Mouse (Mus musculus) olfactory bulb, adult 2 months (tissue): ENCODE measurements around the gene Uqcc2.

Source experiments
- CTCF ChIP-seq: fragments of 200-500 bp; IDR thresholded peaks from 2 replicates; pipeline ENCODE4 v1.5.1; 2012; ENCODE audit warnings: low read depth, mild to moderate bottlenecking, low read length, moderate library complexity; ENCODE audit not compliant: insufficient read depth
- POLR2A ChIP-seq: fragments of 200-500 bp; IDR thresholded peaks from 2 replicates; pipeline ENCODE4 v1.6.1; 2012; ENCODE audit warnings: mild to moderate bottlenecking, low read depth, low read length, moderate library complexity; ENCODE audit not compliant: insufficient read depth

DNA sequence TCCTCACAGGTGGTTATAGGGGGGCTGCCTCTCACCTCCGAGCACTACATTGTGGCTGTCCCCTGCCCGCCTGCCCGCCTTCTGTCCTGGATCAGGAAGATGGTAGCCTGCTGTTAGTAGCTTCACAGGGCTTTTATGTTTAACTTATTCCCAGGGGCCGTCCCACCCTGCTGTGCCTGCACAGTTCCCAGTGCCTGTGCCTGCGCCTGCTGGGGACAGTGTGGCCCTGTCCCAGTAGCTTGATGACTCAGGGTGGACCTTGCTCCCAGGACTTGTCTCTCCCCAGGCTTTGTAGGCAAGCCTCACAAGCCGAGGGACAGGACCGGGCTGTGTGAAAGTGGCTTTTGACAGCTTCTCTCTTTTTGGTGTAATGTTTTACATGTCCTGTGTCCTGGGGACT, 11.9 kb downstream of the Uqcc2 start:
- TF ChIP-seq POLR2A (no peak), CTCF (no peak)
